Mouse (Mus musculus) cortical plate, adult 2 months (tissue): ENCODE data around the gene Btaf1.

Experiments
- CTCF ChIP-seq: fragments of 200-500 bp; IDR thresholded peaks from 2 replicates; pipeline ENCODE4 v1.5.1; 2011; ENCODE audit warnings: mild to moderate bottlenecking, control low read depth, low read length; ENCODE audit not compliant: insufficient read depth; ENCODE audit errors: extremely low read depth
- POLR2A ChIP-seq: fragments of 200-500 bp; IDR thresholded peaks from 2 replicates; pipeline ENCODE4 v1.6.1; 2011; ENCODE audit warnings: mild to moderate bottlenecking, low read length, control low read depth; ENCODE audit not compliant: insufficient read depth; ENCODE audit errors: extremely low read depth

- TF ChIP-seq POLR2A, result no peak
- no peak for TF ChIP-seq CTCF
Measured at GRCm38 (mm10) chr19:37013461-37013860, 87.6 kb downstream of the Btaf1 start.
